Mouse (Mus musculus): ENCODE measurements around the gene Ap3d1. TPM values are rescaled to one million over a fixed set of nuclear protein-coding genes. Genes with fewer than 3 reads are reported as not detected.
A peak's percentile ranks its signal among the peaks of the same experiment; 100 is the strongest.

Ap3d1 gene
- polyA plus RNA-seq, 1 experiment from 2014 or later: 116 TPM

- 97% methylated on average over 2 of the region's 2 CpGs for WGBS
- Histone ChIP-seq H3K27me3 (ENCODE audit: control insufficient read depth, insufficient read depth, low read length) (no peaks in the 10 kb centered on the region), H3K4me3 (replicated peaks; ENCODE audit: low read depth, low read length) (no peak overlapping the region), H3K9me3 (ENCODE audit: control insufficient read depth, low read length) (no peaks in the 10 kb centered on the region), H3K27ac (replicated peaks; ENCODE audit: low read depth, low read length) (no peak overlapping the region), H3K4me1 (ENCODE audit: control insufficient read depth, insufficient read depth, low read length) (no peaks in the 10 kb centered on the region), H3K9ac (replicated peaks; ENCODE audit: low read length) (no peak overlapping the region), H3K36me3 (ENCODE audit: control insufficient read depth, insufficient read depth, low read length) (peaks cover 41% of the 10 kb centered on the region), H3K4me2 (ENCODE audit: low read length) (no peak overlapping the region)
- ATAC-seq (ENCODE audit: low FRiP score, low TSS enrichment): no peak
- DNase-seq: no peak
Observed at GRCm38 (mm10) chr10:80763502-80763901, 21.4 kb upstream of the Ap3d1 start.

GRCm38 (mm10) chr10:80761821-80762220, 19.8 kb upstream of the Ap3d1 start:
- 59% methylated on average over 3 of the region's 3 CpGs for WGBS
- Histone ChIP-seq H3K4me1 (ENCODE audit: control insufficient read depth, insufficient read depth, low read length) (peaks cover 10% of the 10 kb centered on the region), H3K27me3 (ENCODE audit: control insufficient read depth, insufficient read depth, low read length) (no peaks in the 10 kb centered on the region), H3K36me3 (ENCODE audit: control insufficient read depth, insufficient read depth, low read length) (peaks cover 26% of the 10 kb centered on the region), H3K4me3 (replicated peaks; ENCODE audit: low read depth, low read length) (no peak overlapping the region), H3K27ac (replicated peaks; ENCODE audit: low read depth, low read length) (no peak overlapping the region), H3K4me2 (ENCODE audit: low read length) (no peak overlapping the region), H3K9ac (replicated peaks; ENCODE audit: low read length) (no peak overlapping the region), H3K9me3 (ENCODE audit: control insufficient read depth, low read length) (no peaks in the 10 kb centered on the region)
- DNase-seq (no peak), ATAC-seq (ENCODE audit: low FRiP score, low TSS enrichment) (no peak)

- no peak overlapping the region for H3K4me2 ChIP-seq (ENCODE audit: low read length)
- H3K36me3 ChIP-seq (ENCODE audit: control insufficient read depth, insufficient read depth, low read length): peaks cover 16% of the 10 kb centered on the region; the same call in 1 of the 2 replicates
- DNase-seq (no peak), ATAC-seq (ENCODE audit: low FRiP score, low TSS enrichment) (no peak)
- no peaks in the 10 kb centered on the region for H3K27me3 ChIP-seq (ENCODE audit: control insufficient read depth, insufficient read depth, low read length)
- 91% methylated on average over 4 of the region's 4 CpGs for WGBS
- H3K9ac ChIP-seq (replicated peaks; ENCODE audit: low read length): no peak overlapping the region
- H3K4me3 ChIP-seq (replicated peaks; ENCODE audit: low read depth, low read length): no peak overlapping the region
- H3K27ac ChIP-seq (replicated peaks; ENCODE audit: low read depth, low read length): no peak overlapping the region
- peaks cover 20% of the 10 kb centered on the region for H3K4me1 ChIP-seq (ENCODE audit: control insufficient read depth, insufficient read depth, low read length)
- no peaks in the 10 kb centered on the region for H3K9me3 ChIP-seq (ENCODE audit: control insufficient read depth, low read length)
Observed at GRCm38 (mm10) chr10:80760596-80761524, 18.8 kb upstream of the Ap3d1 start.

GRCm38 (mm10) chr10:80758651-80759050, 16.6 kb upstream of the Ap3d1 start:
- Histone ChIP-seq H3K4me3 (replicated peaks; ENCODE audit: low read depth, low read length) (no peak overlapping the region), H3K4me1 (ENCODE audit: control insufficient read depth, insufficient read depth, low read length) (peaks cover 20% of the 10 kb centered on the region), H3K9me3 (ENCODE audit: control insufficient read depth, low read length) (no peaks in the 10 kb centered on the region), H3K27me3 (ENCODE audit: control insufficient read depth, insufficient read depth, low read length) (no peaks in the 10 kb centered on the region), H3K4me2 (ENCODE audit: low read length) (no peak overlapping the region), H3K27ac (replicated peaks; ENCODE audit: low read depth, low read length) (no peak overlapping the region), H3K9ac (replicated peaks; ENCODE audit: low read length) (no peak overlapping the region), H3K36me3 (ENCODE audit: control insufficient read depth, insufficient read depth, low read length) (no peaks in the 10 kb centered on the region)
- DNase-seq (no peak), ATAC-seq (ENCODE audit: low FRiP score, low TSS enrichment) (no peak)
- WGBS: 84% methylated on average over 7 of the region's 7 CpGs

- Histone ChIP-seq H3K9me3 (ENCODE audit: control insufficient read depth, low read length) (no peaks in the 10 kb centered on the region), H3K4me3 (replicated peaks; ENCODE audit: low read depth, low read length) (no peak overlapping the region), H3K27ac (replicated peaks; ENCODE audit: low read depth, low read length) (no peak overlapping the region), H3K36me3 (ENCODE audit: control insufficient read depth, insufficient read depth, low read length) (no peaks in the 10 kb centered on the region), H3K9ac (replicated peaks; ENCODE audit: low read length) (no peak overlapping the region), H3K27me3 (ENCODE audit: control insufficient read depth, insufficient read depth, low read length) (no peaks in the 10 kb centered on the region), H3K4me2 (ENCODE audit: low read length) (peak overlapping the region; percentile 74), H3K4me1 (ENCODE audit: control insufficient read depth, insufficient read depth, low read length) (peaks cover 20% of the 10 kb centered on the region)
- no peak for ATAC-seq (ENCODE audit: low FRiP score, low TSS enrichment)
- peak; percentile 72 for DNase-seq
- WGBS: 34% methylated on average over 5 of the region's 5 CpGs
Observed at GRCm38 (mm10) chr10:80757717-80758116, 15.7 kb upstream of the Ap3d1 start.

- H3K4me1 ChIP-seq (ENCODE audit: control insufficient read depth, insufficient read depth, low read length): peaks cover 20% of the 10 kb centered on the region
- H3K9ac ChIP-seq (replicated peaks; ENCODE audit: low read length): 0 out of 2 replicates have a peak overlapping the region, but pooled peaks have one; percentile 14
- 77% methylated on average over 4 of the region's 4 CpGs for WGBS
- no peaks in the 10 kb centered on the region for H3K9me3 ChIP-seq (ENCODE audit: control insufficient read depth, low read length)
- no peak overlapping the region for H3K27ac ChIP-seq (replicated peaks; ENCODE audit: low read depth, low read length)
- 0 out of 2 replicates have a peak overlapping the region, but pooled peaks have one; percentile 6 for H3K4me3 ChIP-seq (replicated peaks; ENCODE audit: low read depth, low read length)
- H3K36me3 ChIP-seq (ENCODE audit: control insufficient read depth, insufficient read depth, low read length): no peaks in the 10 kb centered on the region
- H3K4me2 ChIP-seq (ENCODE audit: low read length): peak overlapping the region; percentile 74
- DNase-seq (no peak), ATAC-seq (ENCODE audit: low FRiP score, low TSS enrichment) (no peak)
- no peaks in the 10 kb centered on the region for H3K27me3 ChIP-seq (ENCODE audit: control insufficient read depth, insufficient read depth, low read length)
Observed at GRCm38 (mm10) chr10:80756967-80757366, 14.9 kb upstream of the Ap3d1 start.

GRCm38 (mm10) chr10:80756509-80756908, 14.4 kb upstream of the Ap3d1 start:
- DNase-seq (no peak), ATAC-seq (ENCODE audit: low FRiP score, low TSS enrichment) (no peak)
- H3K9me3 ChIP-seq (ENCODE audit: control insufficient read depth, low read length): no peaks in the 10 kb centered on the region
- peak overlapping the region; percentile 99 for H3K4me3 ChIP-seq (replicated peaks; ENCODE audit: low read depth, low read length)
- peaks cover 20% of the 10 kb centered on the region for H3K4me1 ChIP-seq (ENCODE audit: control insufficient read depth, insufficient read depth, low read length)
- no peaks in the 10 kb centered on the region for H3K27me3 ChIP-seq (ENCODE audit: control insufficient read depth, insufficient read depth, low read length)
- 72% methylated on average over 2 of the region's 2 CpGs for WGBS
- H3K4me2 ChIP-seq (ENCODE audit: low read length): peak overlapping the region; percentile 74
- no peaks in the 10 kb centered on the region for H3K36me3 ChIP-seq (ENCODE audit: control insufficient read depth, insufficient read depth, low read length)
- no peak overlapping the region for H3K27ac ChIP-seq (replicated peaks; ENCODE audit: low read depth, low read length)
- H3K9ac ChIP-seq (replicated peaks; ENCODE audit: low read length): peak overlapping the region; percentile 97; the same call in 1 of the 2 replicates

- Histone ChIP-seq H3K4me1 (ENCODE audit: control insufficient read depth, insufficient read depth, low read length) (peaks cover 20% of the 10 kb centered on the region), H3K27me3 (ENCODE audit: control insufficient read depth, insufficient read depth, low read length) (no peaks in the 10 kb centered on the region)
Observed at GRCm38 (mm10) chr10:80756099-80756498, 14.0 kb upstream of the Ap3d1 start.

More at GRCm38 (mm10) chr10:80756099-80756498, 14.0 kb upstream of the Ap3d1 start:
- Histone ChIP-seq H3K9ac (replicated peaks; ENCODE audit: low read length) (peak overlapping the region; percentile 97), H3K36me3 (ENCODE audit: control insufficient read depth, insufficient read depth, low read length) (no peaks in the 10 kb centered on the region), H3K4me2 (ENCODE audit: low read length) (peak overlapping the region; percentile 74), H3K4me3 (replicated peaks; ENCODE audit: low read depth, low read length) (peak overlapping the region; percentile 99), H3K9me3 (ENCODE audit: control insufficient read depth, low read length) (no peaks in the 10 kb centered on the region), H3K27ac (replicated peaks; ENCODE audit: low read depth, low read length) (no peak overlapping the region; the same call in 1 of the 2 replicates)
- ATAC-seq (ENCODE audit: low FRiP score, low TSS enrichment) (no peak), DNase-seq (no peak)
- 26% methylated on average over 3 of the region's 3 CpGs for WGBS
